Mouse (Mus musculus) embryonic facial prominence, embryonic 15.5 days (tissue): ENCODE results near the gene Tuba3b. TPM values are rescaled to one million over a fixed set of nuclear protein-coding genes. Genes with fewer than 3 reads are reported as not detected.

Experiments used
- ATAC-seq: fragments of 200-750 bp; cut with Nextera tagmentation; 2 replicates; pipeline ENCODE4 v1.8.0; 2017; ENCODE audit warnings: low read depth, moderate TSS enrichment; ENCODE audit not compliant: insufficient number of reproducible peaks, low FRiP score, low TSS enrichment
- H3K27ac ChIP-seq: fragments of 300-500 bp; sonication (generic); replicated peaks from 2 replicates; pipeline ENCODE4 v1.5.1; 2015; ENCODE audit warnings: mild to moderate bottlenecking, inconsistent platforms
- H3K27me3 ChIP-seq: fragments of 300-500 bp; sonication (generic); 2 replicates; pipeline ENCODE4 v1.6.1; 2015; ENCODE audit warnings: inconsistent platforms
- H3K36me3 ChIP-seq: fragments of 300-500 bp; sonication (generic); 2 replicates; pipeline ENCODE4 v1.6.1; 2015; ENCODE audit warnings: mild to moderate bottlenecking, inconsistent platforms
- H3K4me1 ChIP-seq: fragments of 300-500 bp; sonication (generic); 2 replicates; pipeline ENCODE4 v1.6.1; 2015; ENCODE audit warnings: inconsistent platforms
- H3K4me2 ChIP-seq: fragments of 300-500 bp; sonication (generic); replicated peaks from 2 replicates; pipeline ENCODE4 v1.6.1; 2015; ENCODE audit warnings: mild to moderate bottlenecking, inconsistent platforms
- H3K4me3 ChIP-seq: fragments of 300-500 bp; sonication (generic); replicated peaks from 2 replicates; pipeline ENCODE4 v1.5.1; 2015; ENCODE audit warnings: mild to moderate bottlenecking, inconsistent platforms
- H3K9ac ChIP-seq: fragments of 300-500 bp; sonication (generic); 2 replicates; pipeline ENCODE4 v1.6.1; 2015; ENCODE audit warnings: inconsistent platforms
- H3K9me3 ChIP-seq: fragments of 300-500 bp; sonication (generic); replicated peaks from 2 replicates; pipeline ENCODE4 v1.6.1; 2016; ENCODE audit warnings: inconsistent platforms
- WGBS: fragments of 180-500 bp; shearing (Covaris S2); methylation state at CpG from one replicate; pipeline ENCODE4 v1.1.7; 2015; 5-methylcytosine and 5-hydroxymethylcytosine counted together
- polyA plus RNA-seq: library from polyadenylated mRNA; unstranded; fragments of >200 nt; fragmentation: Nextera tagmentation; extraction: Ambion mirVana; gene quantifications from 2 replicates; pipeline ENCODE4 v1.2.1, GENCODE M21; 2015

Tuba3b gene
- polyA plus RNA-seq, 1 experiment from 2014 or later = not detected

- 82% methylated on average over 11 of the region's 11 CpGs for WGBS
- Histone ChIP-seq H3K9me3 (no peaks in the 10 kb centered on the region), H3K9ac (no peak overlapping the region), H3K27ac (no peak overlapping the region; the same call in 1 of the 2 replicates), H3K36me3 (no peaks in the 10 kb centered on the region), H3K4me1 (peaks cover 21% of the 10 kb centered on the region), H3K27me3 (no peaks in the 10 kb centered on the region), H3K4me2 (no peak overlapping the region), H3K4me3 (no peak overlapping the region)
- ATAC-seq = no peak
These were observed 24.9 kb upstream of the Tuba3b start for GRCm38 (mm10) chr6:145590501-145591293.

GRCm38 (mm10) chr6:145591578-145591977, 24.0 kb upstream of the Tuba3b start:
- Histone ChIP-seq H3K27ac (no peak overlapping the region), H3K4me3 (no peak overlapping the region), H3K4me2 (no peak overlapping the region), H3K9me3 (no peaks in the 10 kb centered on the region), H3K36me3 (no peaks in the 10 kb centered on the region), H3K27me3 (no peaks in the 10 kb centered on the region), H3K9ac (no peak overlapping the region), H3K4me1 (peaks cover 24% of the 10 kb centered on the region)
- WGBS = 38% methylated on average over 1 of the region's 1 CpGs
- ATAC-seq = no peak

GRCm38 (mm10) chr6:145592036-145592435, 23.5 kb upstream of the Tuba3b start:
- Histone ChIP-seq H3K4me2 (no peak overlapping the region), H3K4me3 (no peak overlapping the region), H3K27me3 (no peaks in the 10 kb centered on the region), H3K27ac (no peak overlapping the region), H3K9me3 (no peaks in the 10 kb centered on the region), H3K36me3 (no peaks in the 10 kb centered on the region), H3K4me1 (peaks cover 24% of the 10 kb centered on the region), H3K9ac (no peak overlapping the region)
- ATAC-seq = no peak
- WGBS = 68% methylated on average over 6 of the region's 6 CpGs

- no peak overlapping the region for H3K4me2 ChIP-seq
- no peak overlapping the region for H3K27ac ChIP-seq
- H3K9ac ChIP-seq = no peak overlapping the region
- H3K36me3 ChIP-seq = no peaks in the 10 kb centered on the region
- ATAC-seq = no peak
- WGBS = 34% methylated on average over 8 of the region's 8 CpGs
- no peak overlapping the region for H3K4me3 ChIP-seq
- H3K9me3 ChIP-seq = no peaks in the 10 kb centered on the region
- H3K27me3 ChIP-seq = no peaks in the 10 kb centered on the region
- peaks cover 24% of the 10 kb centered on the region for H3K4me1 ChIP-seq
These were observed 23.0 kb upstream of the Tuba3b start for GRCm38 (mm10) chr6:145592531-145592998.

- no peak overlapping the region for H3K27ac ChIP-seq
- 84% methylated on average over 7 of the region's 7 CpGs for WGBS
- no peak overlapping the region for H3K9ac ChIP-seq
These were observed 21.6 kb upstream of the Tuba3b start for GRCm38 (mm10) chr6:145593991-145594390.

GRCm38 (mm10) chr6:145595905-145596304, 19.7 kb upstream of the Tuba3b start:
- 56% methylated on average over 4 of the region's 4 CpGs for WGBS
- H3K4me1 ChIP-seq = peaks cover 26% of the 10 kb centered on the region
- H3K27ac ChIP-seq = no peak overlapping the region
- ATAC-seq = no peak
- no peaks in the 10 kb centered on the region for H3K36me3 ChIP-seq
- H3K9ac ChIP-seq = no peak overlapping the region
- H3K4me2 ChIP-seq = no peak overlapping the region
- H3K27me3 ChIP-seq = no peaks in the 10 kb centered on the region
- H3K9me3 ChIP-seq = no peaks in the 10 kb centered on the region
- H3K4me3 ChIP-seq = no peak overlapping the region

More at GRCm38 (mm10) chr6:145593991-145594390, 21.6 kb upstream of the Tuba3b start:
- Histone ChIP-seq H3K4me1 (peaks cover 28% of the 10 kb centered on the region), H3K36me3 (no peaks in the 10 kb centered on the region), H3K4me2 (no peak overlapping the region), H3K9me3 (no peaks in the 10 kb centered on the region), H3K27me3 (no peaks in the 10 kb centered on the region), H3K4me3 (no peak overlapping the region)
- no peak for ATAC-seq

- no peak for ATAC-seq
- no peaks in the 10 kb centered on the region for H3K36me3 ChIP-seq
- H3K9me3 ChIP-seq = no peaks in the 10 kb centered on the region
- WGBS = 50% methylated on average over 11 of the region's 11 CpGs
- H3K27ac ChIP-seq = no peak overlapping the region
- no peak overlapping the region for H3K4me3 ChIP-seq
- H3K4me2 ChIP-seq = no peak overlapping the region
- no peak overlapping the region for H3K9ac ChIP-seq
- peaks cover 11% of the 10 kb centered on the region; the same call in 1 of the 2 replicates for H3K4me1 ChIP-seq
- no peaks in the 10 kb centered on the region for H3K27me3 ChIP-seq
These were observed 16.6 kb upstream of the Tuba3b start for GRCm38 (mm10) chr6:145598794-145599555.

- H3K4me3 ChIP-seq = no peak overlapping the region
- peaks cover 12% of the 10 kb centered on the region; the same call in 1 of the 2 replicates for H3K4me1 ChIP-seq
- H3K4me2 ChIP-seq = no peak overlapping the region
- no peak overlapping the region for H3K9ac ChIP-seq
- no peak overlapping the region for H3K27ac ChIP-seq
- ATAC-seq = no peak
- no peaks in the 10 kb centered on the region for H3K36me3 ChIP-seq
- H3K9me3 ChIP-seq = no peaks in the 10 kb centered on the region
- WGBS = 45% methylated on average over 2 of the region's 2 CpGs
- H3K27me3 ChIP-seq = no peaks in the 10 kb centered on the region
These were observed 11.4 kb upstream of the Tuba3b start for GRCm38 (mm10) chr6:145604126-145604525.

- no peak overlapping the region for H3K9ac ChIP-seq
- no peak overlapping the region for H3K4me3 ChIP-seq
- H3K4me2 ChIP-seq = no peak overlapping the region
- H3K36me3 ChIP-seq = no peaks in the 10 kb centered on the region
- H3K27ac ChIP-seq = no peak overlapping the region
- H3K9me3 ChIP-seq = no peaks in the 10 kb centered on the region
- H3K4me1 ChIP-seq = 0 out of 2 replicates have a peak, but pooled peaks cover 11% of the 10 kb centered on the region
- 69% methylated on average over 4 of the region's 4 CpGs for WGBS
- no peak for ATAC-seq
- no peaks in the 10 kb centered on the region for H3K27me3 ChIP-seq
These were observed 10.9 kb upstream of the Tuba3b start for GRCm38 (mm10) chr6:145604648-145605047.

- Histone ChIP-seq H3K36me3 (no peaks in the 10 kb centered on the region), H3K9ac (no peak overlapping the region), H3K4me3 (no peak overlapping the region), H3K27ac (no peak overlapping the region), H3K27me3 (no peaks in the 10 kb centered on the region), H3K4me2 (no peak overlapping the region), H3K9me3 (no peaks in the 10 kb centered on the region), H3K4me1 (0 out of 2 replicates have a peak, but pooled peaks cover 11% of the 10 kb centered on the region)
- no peak for ATAC-seq
- WGBS = 22% methylated on average over 3 of the region's 3 CpGs
These were observed 10.4 kb upstream of the Tuba3b start for GRCm38 (mm10) chr6:145605203-145605602.

- H3K27me3 ChIP-seq = no peaks in the 10 kb centered on the region
- ATAC-seq = no peak
- H3K4me2 ChIP-seq = no peak overlapping the region
- H3K27ac ChIP-seq = no peak overlapping the region
- H3K4me3 ChIP-seq = no peak overlapping the region
- H3K9me3 ChIP-seq = no peaks in the 10 kb centered on the region
- H3K36me3 ChIP-seq = no peaks in the 10 kb centered on the region
- no peak overlapping the region for H3K9ac ChIP-seq
- WGBS = 75% methylated on average over 4 of the region's 4 CpGs
- H3K4me1 ChIP-seq = 0 out of 2 replicates have a peak, but pooled peaks cover 11% of the 10 kb centered on the region
These were observed 7.8 kb upstream of the Tuba3b start for GRCm38 (mm10) chr6:145607746-145608145.
